Mouse (Mus musculus): ENCODE measurements around the gene Ube2e2. TPM values are rescaled to one million over a fixed set of nuclear protein-coding genes. Genes with fewer than 3 reads are reported as not detected.
"Not testable (repeated sequence)": the region's sequence is repeated elsewhere in the genome, so short reads cannot be mapped to it uniquely, and the experiment has no call there.

The Ube2e2 gene
- total and polyA plus RNA-seq, 3 experiments = not detected

- no peak for DNase-seq (ENCODE audit: low read depth, low spot score)
- TF ChIP-seq E2F4 (IDR thresholded peaks at IDR 0.05; ENCODE audit: borderline replicate concordance, low read depth, low read length) (no peak), ZNF384 (IDR thresholded peaks at IDR 0.05; ENCODE audit: low read depth, low read length) (no peak), RAD21 (IDR thresholded peaks at IDR 0.05; ENCODE audit: low read depth, low read length) (no peak), UBTF (IDR thresholded peaks at IDR 0.05; ENCODE audit: borderline replicate concordance, insufficient read depth, low read depth, low read length) (no peak), ELF1 (IDR thresholded peaks at IDR 0.05; ENCODE audit: low read depth, low read length) (no peak), RCOR1 (IDR thresholded peaks at IDR 0.05; ENCODE audit: low read depth, low read length) (no peak), POLR2AphosphoS2 (IDR thresholded peaks at IDR 0.05; ENCODE audit: low read length) (no peak), SMC3 (IDR thresholded peaks at IDR 0.05; ENCODE audit: low read depth, low read length) (no peak), POLR2AphosphoS5 (IDR thresholded peaks at IDR 0.05; ENCODE audit: borderline replicate concordance, low read depth, low read length) (no peak), MEF2A (IDR thresholded peaks at IDR 0.05; ENCODE audit: extremely low read depth, insufficient replicate concordance, low read depth, low read length, poor library complexity, severe bottlenecking) (no peak), SIN3A (IDR thresholded peaks at IDR 0.05; ENCODE audit: low read length) (no peak), MAX (IDR thresholded peaks at IDR 0.05; ENCODE audit: low read length) (no peak), KAT2A (conservative IDR thresholded peaks at IDR 0.05; ENCODE audit: low read depth, low read length) (no peak)
- Histone ChIP-seq H3K9me3 (replicated peaks; ENCODE audit: insufficient read depth, low read length) (no peaks in the 10 kb centered on the region), H3K4me1 (ENCODE audit: control insufficient read depth in 1 of 2, insufficient read depth in 2 of 2, low read length in 2 of 2) (no peaks in the 10 kb centered on the region), H3K9ac (ENCODE audit: control insufficient read depth, low read depth, low read length, poor library complexity, severe bottlenecking) (no peak overlapping the region), H3K27me3 (ENCODE audit: control insufficient read depth in 1 of 2, insufficient read depth in 2 of 2, low read length in 2 of 2) (no peaks in the 10 kb centered on the region), H3K79me2 (ENCODE audit: control insufficient read depth, insufficient read depth, low read length, poor library complexity) (no peaks in the 10 kb centered on the region), H3K27ac (ENCODE audit: control insufficient read depth, low read depth, low read length) (no peak overlapping the region), H3K4me3 (ENCODE audit: control insufficient read depth in 1 of 2, insufficient read depth in 1 of 2, low read depth in 2 of 2, low read length in 2 of 2) (no peak overlapping the region), H3K36me3 (ENCODE audit: control insufficient read depth in 1 of 2, insufficient read depth in 2 of 2, low read length in 2 of 2) (no peaks in the 10 kb centered on the region)
Measured at GRCm38 (mm10) chr14:18547541-18547940, 346.5 kb downstream of the Ube2e2 start.

GRCm38 (mm10) chr14:18539092-18539491 is 355.0 kb downstream of the Ube2e2 start:
- H3K36me3 ChIP-seq (ENCODE audit: control insufficient read depth in 1 of 2, insufficient read depth in 2 of 2, low read length in 2 of 2); H3K9me3 ChIP-seq (replicated peaks; ENCODE audit: insufficient read depth, low read length); H3K4me3 ChIP-seq (ENCODE audit: control insufficient read depth in 1 of 2, insufficient read depth in 1 of 2, low read depth in 2 of 2, low read length in 2 of 2); H3K27ac ChIP-seq (ENCODE audit: control insufficient read depth, low read depth, low read length); H3K79me2 ChIP-seq (ENCODE audit: control insufficient read depth, insufficient read depth, low read length, poor library complexity); H3K9ac ChIP-seq (ENCODE audit: control insufficient read depth, low read depth, low read length, poor library complexity, severe bottlenecking); H3K27me3 ChIP-seq (ENCODE audit: control insufficient read depth in 1 of 2, insufficient read depth in 2 of 2, low read length in 2 of 2); H3K4me1 ChIP-seq (ENCODE audit: control insufficient read depth in 1 of 2, insufficient read depth in 2 of 2, low read length in 2 of 2); DNase-seq (ENCODE audit: low read depth, low spot score): not testable (repeated sequence)

GRCm38 (mm10) chr14:18530899-18531298 is 363.2 kb downstream of the Ube2e2 start:
- no peak for TF ChIP-seq EP300 (IDR thresholded peaks at IDR 0.05; ENCODE audit: low read depth in 1 of 2, low read length in 2 of 2)
- Histone ChIP-seq H3K27ac (ENCODE audit: control insufficient read depth, low read depth, low read length) (no peak overlapping the region), H3K36me3 (ENCODE audit: control insufficient read depth in 1 of 2, insufficient read depth in 2 of 2, low read length in 2 of 2) (no peaks in the 10 kb centered on the region), H3K79me2 (ENCODE audit: control insufficient read depth, insufficient read depth, low read length, poor library complexity) (no peaks in the 10 kb centered on the region), H3K9ac (ENCODE audit: control insufficient read depth, low read depth, low read length, poor library complexity, severe bottlenecking) (no peak overlapping the region), H3K4me1 (ENCODE audit: control insufficient read depth in 1 of 2, insufficient read depth in 2 of 2, low read length in 2 of 2) (no peaks in the 10 kb centered on the region), H3K27me3 (ENCODE audit: control insufficient read depth in 1 of 2, insufficient read depth in 2 of 2, low read length in 2 of 2) (no peaks in the 10 kb centered on the region), H3K4me3 (ENCODE audit: control insufficient read depth in 1 of 2, insufficient read depth in 1 of 2, low read depth in 2 of 2, low read length in 2 of 2) (no peak overlapping the region), H3K9me3 (replicated peaks; ENCODE audit: insufficient read depth, low read length) (no peaks in the 10 kb centered on the region)
- DNase-seq (ENCODE audit: low read depth, low spot score) = no peak

All from MEL (cell line).